Mouse (Mus musculus): ENCODE measurements around the gene Clip2. TPM values are rescaled to one million over a fixed set of nuclear protein-coding genes. Genes with fewer than 3 reads are reported as not detected.

Clip2 gene
- total RNA-seq, 2 experiments from 2014 or later: 24.7 to 29.6 TPM

- no peak for DNase-seq (ENCODE audit: low spot score in 2 of 2)
These were observed 13.5 kb upstream of the Clip2 start for GRCm38 (mm10) chr5:134565696-134566095.

DNA sequence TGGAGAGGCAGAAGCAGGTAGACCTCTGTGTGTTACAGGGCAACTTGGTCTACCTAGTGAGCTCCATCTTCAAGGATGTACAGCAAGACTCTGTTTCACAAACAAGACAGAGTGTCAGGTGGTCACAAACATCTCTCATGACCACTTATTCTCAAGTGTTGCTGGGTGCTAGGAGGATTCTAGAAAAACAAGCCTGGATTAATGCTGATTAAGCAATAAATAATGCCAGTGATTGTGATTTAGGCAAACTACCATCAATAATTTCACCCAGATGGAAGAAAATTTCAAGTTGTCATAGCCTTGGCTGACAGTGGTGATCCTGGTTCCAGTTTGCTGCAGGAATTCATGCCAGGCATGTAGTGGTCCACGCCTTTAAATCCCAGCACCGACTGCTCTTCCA lies 12.0 kb upstream of the Clip2 start:
- no peak for DNase-seq (ENCODE audit: low spot score in 2 of 2)

- no peak for DNase-seq (ENCODE audit: low spot score in 2 of 2)
These were observed 8.4 kb upstream of the Clip2 start for GRCm38 (mm10) chr5:134560450-134561171.

DNA sequence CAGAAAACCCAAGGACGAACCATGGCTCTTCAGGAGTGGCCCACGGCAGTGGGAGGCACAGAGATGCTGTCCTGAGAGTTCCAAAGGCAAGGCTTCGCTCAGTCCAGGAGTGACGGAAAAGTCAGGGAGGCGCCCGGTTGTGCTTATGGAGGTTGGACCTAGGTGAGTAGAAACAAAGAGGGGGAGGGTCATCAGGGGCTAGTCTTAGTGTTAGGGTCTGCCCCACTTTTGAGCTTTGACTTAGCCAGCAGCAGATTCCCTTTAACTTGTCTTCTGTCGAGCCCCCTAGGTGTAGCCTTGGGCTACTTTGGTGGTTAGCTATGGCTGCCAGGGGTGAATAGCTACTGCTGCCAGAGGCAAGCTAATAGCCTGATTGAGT lies 7.8 kb upstream of the Clip2 start, which contains the start of gene Syna:
Gene Syna (minus strand): TSS at position 101 of the 379 bp plus-strand sequence.
- DNase-seq (ENCODE audit: low spot score in 2 of 2): no peak

- peak in 1 of 2 experiments; percentile 48 for DNase-seq (ENCODE audit: low spot score in 2 of 2)
These were observed 3.4 kb upstream of the Clip2 start for GRCm38 (mm10) chr5:134555463-134556164.

DNA sequence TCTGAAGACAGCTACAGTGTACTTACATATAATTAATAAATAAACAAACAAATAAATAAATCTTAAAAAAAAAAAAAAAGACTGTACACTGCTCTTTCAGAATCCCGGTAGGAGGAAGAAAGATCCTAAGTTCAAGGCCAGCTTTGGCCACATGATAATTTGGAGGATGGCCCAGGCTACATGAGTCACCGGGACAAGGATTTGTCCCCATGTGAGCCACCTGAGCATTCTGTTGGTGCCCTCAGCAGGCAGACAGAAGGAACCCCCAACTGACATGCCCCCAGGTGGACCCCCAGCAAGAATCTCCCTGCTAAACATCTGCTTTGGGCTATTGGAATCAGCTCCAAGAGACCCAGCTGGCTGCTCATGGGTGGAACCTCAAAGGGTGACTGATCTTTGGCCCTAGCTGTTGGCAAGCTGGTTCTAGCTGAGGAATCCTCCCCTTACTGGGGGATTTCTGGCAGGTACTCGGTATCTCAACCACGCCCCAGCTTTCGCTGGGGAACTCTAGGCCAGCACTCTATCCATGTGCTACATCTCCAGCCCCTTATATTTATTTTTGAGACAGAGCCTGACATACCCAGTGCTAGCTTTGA lies 1.8 kb upstream of the Clip2 start:
- DNase-seq (ENCODE audit: low spot score in 2 of 2): no peak

- no peak for DNase-seq (ENCODE audit: low spot score in 2 of 2)
These were observed 763 bp downstream of the Clip2 start for GRCm38 (mm10) chr5:134551233-134552109.

- no peak for DNase-seq (ENCODE audit: low spot score in 2 of 2)
These were observed 1.4 kb downstream of the Clip2 start for GRCm38 (mm10) chr5:134550836-134551232.

GRCm38 (mm10) chr5:134549640-134550168 lies 2.5 kb downstream of the Clip2 start:
- DNase-seq (ENCODE audit: low spot score in 2 of 2): no peak

DNA sequence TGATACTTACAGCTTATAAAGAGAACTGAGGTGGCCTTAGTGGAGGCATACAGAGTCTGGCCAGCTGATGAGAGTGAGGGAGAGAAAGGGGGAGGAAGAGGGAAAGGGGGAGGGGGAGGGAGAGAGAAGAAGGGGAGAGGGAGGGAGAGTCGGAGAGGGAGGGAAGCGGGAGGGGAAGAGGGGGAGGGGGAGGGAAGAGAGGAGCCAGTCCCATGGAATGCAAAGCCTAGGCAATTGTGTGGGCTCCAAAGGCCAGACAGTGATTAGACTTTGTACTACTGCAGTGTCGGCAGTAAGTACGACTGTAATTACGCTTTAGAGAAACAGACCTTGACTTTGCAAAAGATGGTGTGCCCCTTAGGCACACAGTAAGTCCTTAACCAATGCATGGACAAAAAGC lies 3.9 kb downstream of the Clip2 start:
- DNase-seq (ENCODE audit: low spot score in 2 of 2): no peak

DNA sequence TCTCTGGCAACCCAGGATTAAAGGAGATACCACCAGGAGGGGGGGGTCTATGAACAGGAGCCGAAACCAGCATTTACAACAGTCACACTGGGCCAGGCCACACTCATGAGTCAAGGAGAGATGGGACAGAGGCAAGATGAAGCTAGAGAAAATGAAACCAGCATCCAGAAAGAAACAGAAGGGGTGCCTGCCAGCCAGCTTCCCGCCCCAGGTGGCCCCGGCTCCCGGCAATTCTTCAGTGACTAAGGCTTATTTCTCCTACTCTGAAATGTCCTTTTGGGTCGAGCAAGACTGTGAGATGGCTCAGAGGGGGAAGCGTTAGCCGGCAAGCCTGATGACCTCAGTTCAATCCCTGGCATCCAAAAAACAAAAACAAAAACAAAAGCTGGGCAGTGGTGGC lies 5.4 kb downstream of the Clip2 start:
- DNase-seq (ENCODE audit: low spot score in 2 of 2): no peak

DNA sequence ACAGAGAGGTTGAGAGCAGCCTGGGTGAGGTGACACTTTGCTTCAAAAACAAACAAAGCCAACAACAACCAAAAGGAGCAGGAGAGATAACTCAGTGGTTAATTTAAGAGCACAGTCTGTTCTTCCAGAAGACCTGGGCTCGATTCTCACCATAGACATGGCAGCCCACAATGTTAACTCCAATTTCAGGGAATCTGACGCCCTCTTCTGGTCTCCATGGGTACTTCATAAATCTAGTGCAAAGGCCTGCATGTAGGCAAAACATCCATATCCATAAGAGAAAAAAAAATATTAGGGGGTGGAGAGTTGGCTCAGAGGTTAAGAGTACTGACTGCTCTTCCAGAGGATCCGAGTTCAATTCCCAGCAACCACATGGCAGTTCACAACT lies 7.0 kb downstream of the Clip2 start:
- DNase-seq (ENCODE audit: low spot score in 2 of 2): no peak

- no peak for DNase-seq (ENCODE audit: low spot score in 2 of 2)
These were observed 7.6 kb downstream of the Clip2 start for GRCm38 (mm10) chr5:134544516-134545241.

GRCm38 (mm10) chr5:134541640-134542039 lies 10.6 kb downstream of the Clip2 start:
- DNase-seq (ENCODE audit: low spot score in 2 of 2): no peak

DNA sequence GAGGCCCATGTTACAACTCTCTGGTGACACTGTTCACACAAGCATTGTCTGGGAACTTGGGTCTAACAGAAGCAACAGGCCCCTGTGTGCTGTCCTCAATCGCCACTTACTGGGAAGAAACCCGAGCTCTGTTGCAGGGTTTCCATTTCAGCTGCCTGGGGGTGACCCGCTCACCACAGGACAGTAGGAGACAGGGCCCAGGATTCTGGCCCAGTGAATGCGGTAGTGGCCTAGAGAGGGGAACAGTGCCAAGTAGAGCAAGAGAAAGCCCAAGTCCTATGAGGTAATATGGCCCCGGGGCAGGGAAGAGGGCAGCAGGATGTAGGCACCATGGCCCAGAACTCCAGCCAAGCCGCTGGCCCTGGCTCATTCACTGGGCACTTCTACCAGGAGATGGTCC lies 11.4 kb downstream of the Clip2 start:
- DNase-seq (ENCODE audit: low spot score in 2 of 2): no peak

GRCm38 (mm10) chr5:134539891-134540290 lies 12.3 kb downstream of the Clip2 start:
- DNase-seq (ENCODE audit: low spot score in 2 of 2): peak in 1 of 2 experiments; percentile 42

- no peak for DNase-seq (ENCODE audit: low spot score in 2 of 2)
These were observed 16.2 kb downstream of the Clip2 start for GRCm38 (mm10) chr5:134536036-134536435.

GRCm38 (mm10) chr5:134532417-134532816 lies 19.8 kb downstream of the Clip2 start:
- DNase-seq (ENCODE audit: low spot score in 2 of 2): no peak

DNA sequence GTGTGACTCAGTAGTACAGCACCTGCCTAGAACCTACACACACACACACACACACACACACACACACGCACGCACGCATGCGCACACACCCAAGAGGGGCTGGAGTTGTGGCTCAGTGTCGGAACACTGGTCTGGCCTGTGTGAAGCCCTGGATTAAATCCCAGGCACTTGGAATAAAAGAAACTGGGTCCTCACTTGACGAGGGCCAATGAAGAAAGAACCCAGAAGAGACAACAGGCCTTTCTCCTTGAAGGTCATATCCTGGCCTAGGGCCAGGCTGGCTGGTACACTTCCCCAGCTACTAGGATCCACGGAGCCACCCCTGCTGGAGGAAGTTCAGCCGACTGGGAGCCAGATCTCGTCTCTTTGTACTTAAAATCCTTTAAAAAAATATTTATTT lies 20.6 kb downstream of the Clip2 start:
- DNase-seq (ENCODE audit: low spot score in 2 of 2): no peak

GRCm38 (mm10) chr5:134530830-134531229 lies 21.4 kb downstream of the Clip2 start:
- no peak for DNase-seq (ENCODE audit: low spot score in 2 of 2)

Measured in adrenal gland, postnatal 4 days (tissue).